ENCODE assay signal across 11 mouse cellular contexts in the genomic region with DNA sequence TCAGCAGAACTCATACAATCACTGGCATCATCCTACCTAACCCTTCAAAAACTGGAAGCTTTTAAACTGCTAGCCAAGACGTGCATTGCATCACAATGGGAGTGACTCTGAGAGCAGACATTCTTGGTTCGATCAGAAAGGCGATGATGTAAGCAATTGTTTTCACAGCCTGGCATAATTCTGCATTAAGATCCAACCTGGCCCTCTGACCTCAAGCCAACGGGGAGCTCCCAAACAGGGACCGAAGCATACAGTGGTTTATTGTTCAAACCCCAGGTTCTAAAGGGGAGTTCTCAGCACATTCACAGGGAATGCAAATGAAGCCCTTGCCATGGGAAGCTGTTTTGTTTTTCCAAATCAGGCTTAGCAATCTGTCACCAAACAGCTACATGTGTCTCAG.
DNase-seq lines count a peak whose midpoint lies in the region; ATAC-seq lines count a peak whose summit lies in the region.
"Had no signal": no experiment of that assay in that cellular context is flagged by ENCODE, and none has a peak within 500 bp of the region (broad histone marks: within the 10 kb centered on the region; RNA-seq: fewer than 3 reads in every experiment).

No protein-coding gene starts in this region.

- 4% methylated on average over 5 of the region's 5 CpGs for WGBS in hindbrain, embryonic 10.5 days
- 2% methylated on average over 5 of the region's 5 CpGs for WGBS in midbrain, embryonic 14.5 days

- peak; percentile 62 for DNase-seq in Muller cell, postnatal 12 days (ENCODE audit: inconsistent ontology term)
- DNase-seq in embryo, embryonic 11.5 days (ENCODE audit: low read depth, low spot score): peak; percentile 20
- peak; percentile 72 for DNase-seq in hindbrain, embryonic 10.5 days (ENCODE audit: low spot score)
- DNase-seq in midbrain, embryonic 14.5 days: peak; percentile 81
- no peak for DNase-seq in cerebellum, adult 8-10 months
- DNase-seq in spleen, postnatal 4 days (ENCODE audit: low spot score in 2 of 2): no peak
- DNase-seq in gastrocnemius, adult 18-20 months (ENCODE audit: low spot score): no peak
- DNase-seq: adrenal gland, adult 8-10 months; kidney, postnatal 25 days had no signal

- no peaks in the 10 kb centered on the region for H3K9me3 ChIP-seq in hindbrain, embryonic 10.5 days
- no peaks in the 10 kb centered on the region for H3K9me3 ChIP-seq in midbrain, embryonic 14.5 days (ENCODE audit: control insufficient read depth, low read length)
- H3K9me3 ChIP-seq: liver, embryonic 15.5 days had no signal

- ATAC-seq in midbrain, embryonic 14.5 days (ENCODE audit: low FRiP score, low TSS enrichment): peak; percentile 46; the same call in 1 of the 2 replicates
- ATAC-seq in cerebellum, adult (ENCODE audit: insufficient number of reproducible peaks, low FRiP score, low TSS enrichment): no peak

- H3K9ac ChIP-seq in midbrain, embryonic 14.5 days (replicated peaks; ENCODE audit: low read length): no peak overlapping the region; the same call in 1 of the 2 replicates
- H3K9ac ChIP-seq: liver, embryonic 15.5 days had no signal

- peak overlapping the region; percentile 24 for H3K4me2 ChIP-seq in midbrain, embryonic 14.5 days (ENCODE audit: low read length)
- H3K4me2 ChIP-seq: liver, embryonic 15.5 days had no signal

- peaks cover 72% of the 10 kb centered on the region for H3K4me1 ChIP-seq in hindbrain, embryonic 10.5 days (replicated peaks)
- H3K4me1 ChIP-seq in midbrain, embryonic 14.5 days (ENCODE audit: control insufficient read depth, insufficient read depth, low read length): peaks cover 52% of the 10 kb centered on the region
- H3K4me1 ChIP-seq: liver, embryonic 15.5 days had no signal

- H3K27me3 ChIP-seq in hindbrain, embryonic 10.5 days (ENCODE audit: insufficient read depth, poor library complexity, severe bottlenecking): no peaks in the 10 kb centered on the region
- no peaks in the 10 kb centered on the region for H3K27me3 ChIP-seq in midbrain, embryonic 14.5 days (ENCODE audit: control insufficient read depth, insufficient read depth, low read length)
- H3K27me3 ChIP-seq: liver, embryonic 15.5 days had no signal

- H3K36me3 ChIP-seq in hindbrain, embryonic 10.5 days: no peaks in the 10 kb centered on the region
- H3K36me3 ChIP-seq in midbrain, embryonic 14.5 days (ENCODE audit: control insufficient read depth, insufficient read depth, low read length): no peaks in the 10 kb centered on the region
- H3K36me3 ChIP-seq: liver, embryonic 15.5 days had no signal

- H3K4me3 ChIP-seq in hindbrain, embryonic 10.5 days: peak overlapping the region; percentile 27
- H3K4me3 ChIP-seq in midbrain, embryonic 14.5 days (replicated peaks; ENCODE audit: low read depth, low read length): no peak overlapping the region
- H3K4me3 ChIP-seq: liver, embryonic 15.5 days had no signal

- peak overlapping the region; percentile 85 for H3K27ac ChIP-seq in hindbrain, embryonic 10.5 days
- peak overlapping the region; percentile 62 for H3K27ac ChIP-seq in midbrain, embryonic 14.5 days (replicated peaks; ENCODE audit: low read depth, low read length)
- H3K27ac ChIP-seq: liver, embryonic 15.5 days had no signal

Comparison
In these comparisons a context has a peak if more than half of its experiments do, and no peak if none do; other contexts are left out.
1. DNase-seq: peak in Muller cell, postnatal 12 days (single experiment), embryo, embryonic 11.5 days (single experiment), hindbrain, embryonic 10.5 days (single experiment) and midbrain, embryonic 14.5 days (single experiment); none in cerebellum, adult 8-10 months (single experiment), spleen, postnatal 4 days (0 of 2) and gastrocnemius, adult 18-20 months (single experiment).